Mouse (Mus musculus): Measurements from ENCODE around the gene Rimklb.
"Not testable (repeated sequence)": the region's sequence is repeated elsewhere in the genome, so short reads cannot be mapped to it uniquely, and the experiment has no call there.

DNA sequence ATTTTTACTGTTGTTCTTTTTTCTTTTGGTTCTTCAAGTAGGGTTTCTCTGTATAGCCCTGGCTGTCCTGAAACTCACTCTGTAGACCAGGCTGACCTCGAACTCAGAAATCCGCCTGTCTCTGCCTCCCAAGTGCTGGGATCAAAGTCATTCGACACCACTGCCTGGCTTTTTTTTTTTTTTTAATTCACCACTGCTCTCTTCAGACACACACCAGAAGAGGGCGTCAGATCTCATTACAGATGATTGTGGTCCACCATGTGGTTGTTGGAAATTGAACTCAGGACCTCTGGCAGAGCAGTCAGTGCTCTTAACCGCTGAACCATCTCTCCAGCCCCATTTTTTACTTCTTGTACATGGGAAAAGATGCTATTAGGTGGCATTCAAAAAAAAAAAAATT, 43.9 kb upstream of the Rimklb start:
- not testable (repeated sequence) for TF ChIP-seq CTCF, EP300 (IDR thresholded peaks at IDR 0.05)

Measured in lung, postnatal 0 days (tissue).